Mouse (Mus musculus): ENCODE measurements around the gene Sfswap. TPM values are rescaled to one million over a fixed set of nuclear protein-coding genes. Genes with fewer than 3 reads are reported as not detected.

The Sfswap gene
- total RNA-seq, 2 experiments from 2014 or later, result 129 to 147 TPM

DNA sequence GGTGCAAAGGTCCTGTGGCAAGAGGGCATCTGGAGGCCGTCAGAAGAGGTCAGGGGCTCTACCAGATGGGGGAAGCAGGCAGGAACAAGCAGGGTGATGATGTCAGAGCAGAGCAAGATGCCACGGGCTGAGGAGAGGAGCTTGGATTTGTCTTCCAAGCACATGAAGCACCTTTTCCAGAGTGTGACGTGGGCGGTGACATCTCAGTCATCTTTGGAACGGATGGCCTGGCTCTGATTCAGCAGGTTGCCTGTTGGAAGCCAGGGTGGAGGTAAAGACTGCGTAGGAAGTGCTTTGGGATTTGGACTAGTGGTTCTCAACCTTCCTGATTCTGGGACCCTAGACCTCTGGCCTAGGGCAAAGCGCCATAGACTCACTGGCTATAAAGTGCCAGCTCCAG is 80.0 kb downstream of the Sfswap start:
- H3K4me3 ChIP-seq, result no peak overlapping the region
- H3K27ac ChIP-seq, result peak overlapping the region; percentile 86
- DNase-seq (ENCODE audit: low spot score in 2 of 2), result no peak
- no peak for TF ChIP-seq CTCF (conservative IDR thresholded peaks at IDR 0.05)

- TF ChIP-seq CTCF (conservative IDR thresholded peaks at IDR 0.05), result no peak
- DNase-seq (ENCODE audit: low spot score in 2 of 2), result peak in 1 of 2 experiments; percentile 32
- H3K4me3 ChIP-seq, result peak overlapping the region; percentile 90
- peak overlapping the region; percentile 97 for H3K27ac ChIP-seq
Measured at GRCm38 (mm10) chr5:129583331-129583730, 82.3 kb downstream of the Sfswap start.

DNA sequence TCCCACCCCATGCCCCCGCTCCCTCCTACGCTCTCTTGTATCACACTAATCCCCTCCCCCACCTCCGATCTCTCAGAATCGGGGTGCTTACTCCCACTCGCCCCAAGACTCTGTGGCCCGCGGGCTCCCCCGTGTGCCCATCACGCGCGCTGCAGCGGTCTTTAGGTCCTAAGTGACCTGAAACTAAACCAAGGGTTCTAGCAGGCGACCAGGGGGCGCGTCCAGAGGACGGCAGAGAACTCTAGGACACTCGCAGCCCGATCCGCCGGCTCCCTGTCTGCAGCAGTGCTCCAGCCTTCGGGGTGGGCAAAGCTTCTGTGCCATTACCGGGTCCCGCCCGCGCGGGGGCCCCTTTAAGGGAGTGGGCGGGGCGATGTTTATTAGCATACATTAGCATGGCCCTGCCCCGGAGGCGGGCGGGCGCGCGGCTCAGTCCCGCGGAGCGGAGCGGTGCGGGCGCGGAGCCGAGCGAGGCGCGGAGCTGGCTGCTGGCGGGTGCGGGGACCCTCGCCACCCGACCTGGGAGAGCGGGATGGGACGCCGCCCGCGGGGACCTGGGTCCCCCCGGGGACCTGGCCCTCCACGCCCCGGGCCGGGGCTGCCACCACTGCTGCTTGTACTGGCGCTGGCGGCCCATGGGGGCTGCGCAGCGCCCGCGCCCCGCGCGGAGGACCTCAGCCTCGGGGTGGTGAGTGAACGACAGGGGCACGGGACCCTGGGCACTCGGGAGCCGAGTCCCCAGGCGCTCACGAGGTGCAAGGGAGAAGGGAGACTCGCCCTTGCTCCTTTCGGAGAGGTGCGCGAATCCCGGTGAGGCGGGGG is 83.0 kb downstream of the Sfswap start, which contains the start of gene Mmp17:
TSS of gene Mmp17 (plus strand) at position 409 of the 822 bp plus-strand sequence.
- peak within 1 kb of the TSS; percentile 90 for H3K4me3 ChIP-seq
- peak; percentile 85 for TF ChIP-seq CTCF (conservative IDR thresholded peaks at IDR 0.05)
- DNase-seq (ENCODE audit: low spot score in 2 of 2), result peak; percentile 89 to 95

GRCm38 (mm10) chr5:129584583-129585541 is 83.8 kb downstream of the Sfswap start:
- H3K27ac ChIP-seq, result peak overlapping the region; percentile 97
- TF ChIP-seq CTCF (conservative IDR thresholded peaks at IDR 0.05), result peak; percentile 40
- no peak for DNase-seq (ENCODE audit: low spot score in 2 of 2)
- H3K4me3 ChIP-seq, result peak overlapping the region; percentile 90

More for the DNA sequence above, 83.0 kb downstream of the Sfswap start, which contains the start of gene Mmp17:
- peak within 1 kb of the TSS; percentile 97 for H3K27ac ChIP-seq

DNA sequence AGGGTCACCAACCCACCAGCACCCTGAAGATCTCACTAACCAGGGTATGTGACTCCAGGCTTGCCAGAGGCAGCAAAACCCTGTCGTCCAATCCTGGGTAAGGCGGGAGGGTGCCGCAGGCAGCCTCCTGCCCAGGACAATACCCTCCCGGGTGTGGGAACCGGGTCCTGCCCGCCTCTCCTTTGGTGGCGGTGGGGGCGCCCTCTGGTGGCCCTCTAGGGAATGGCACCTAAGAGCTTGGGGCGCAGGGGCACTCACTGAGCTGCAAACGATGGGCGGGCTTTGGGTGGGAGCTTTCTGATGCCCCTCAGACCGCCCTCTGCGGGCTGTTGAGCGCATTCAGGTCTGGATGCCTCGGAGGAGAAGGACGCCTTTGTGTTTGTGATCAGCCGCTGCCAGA is 85.0 kb downstream of the Sfswap start:
- peak overlapping the region; percentile 97 for H3K27ac ChIP-seq
- peak; percentile 94 for TF ChIP-seq CTCF (conservative IDR thresholded peaks at IDR 0.05)

GRCm38 (mm10) chr5:129586471-129586870 is 85.5 kb downstream of the Sfswap start:
- no peak for TF ChIP-seq CTCF (conservative IDR thresholded peaks at IDR 0.05)
- no peak for DNase-seq (ENCODE audit: low spot score in 2 of 2)
- H3K4me3 ChIP-seq, result peak overlapping the region; percentile 90
- peak overlapping the region; percentile 97 for H3K27ac ChIP-seq

More for the DNA sequence above, 85.0 kb downstream of the Sfswap start:
- peak overlapping the region; percentile 90 for H3K4me3 ChIP-seq
- peak; percentile 83 to 93 for DNase-seq (ENCODE audit: low spot score in 2 of 2)

- Histone ChIP-seq H3K27ac (peak overlapping the region; percentile 55), H3K4me3 (peak overlapping the region; percentile 27)
- DNase-seq (ENCODE audit: low spot score in 2 of 2), result peak; percentile 33 to 41
- TF ChIP-seq CTCF (conservative IDR thresholded peaks at IDR 0.05), result no peak
Measured at GRCm38 (mm10) chr5:129590915-129591314, 89.9 kb downstream of the Sfswap start.

- Histone ChIP-seq H3K4me3 (peak overlapping the region; percentile 31; the same call in 1 of the 2 replicates), H3K27ac (peak overlapping the region; percentile 79)
- peak; percentile 94 for TF ChIP-seq CTCF (conservative IDR thresholded peaks at IDR 0.05)
- peak; percentile 84 to 91 for DNase-seq (ENCODE audit: low spot score in 2 of 2)
Measured at GRCm38 (mm10) chr5:129594116-129595114, 93.4 kb downstream of the Sfswap start.

GRCm38 (mm10) chr5:129602071-129602487 is 101.1 kb downstream of the Sfswap start:
- TF ChIP-seq CTCF (conservative IDR thresholded peaks at IDR 0.05), result peak; percentile 78
- Histone ChIP-seq H3K27ac (no peak overlapping the region), H3K4me3 (no peak overlapping the region)
- DNase-seq (ENCODE audit: low spot score in 2 of 2), result no peak

- no peak overlapping the region for H3K4me3 ChIP-seq
- no peak for DNase-seq (ENCODE audit: low spot score in 2 of 2)
- no peak for TF ChIP-seq CTCF (conservative IDR thresholded peaks at IDR 0.05)
Measured at GRCm38 (mm10) chr5:129607476-129607875, 106.5 kb downstream of the Sfswap start.

DNA sequence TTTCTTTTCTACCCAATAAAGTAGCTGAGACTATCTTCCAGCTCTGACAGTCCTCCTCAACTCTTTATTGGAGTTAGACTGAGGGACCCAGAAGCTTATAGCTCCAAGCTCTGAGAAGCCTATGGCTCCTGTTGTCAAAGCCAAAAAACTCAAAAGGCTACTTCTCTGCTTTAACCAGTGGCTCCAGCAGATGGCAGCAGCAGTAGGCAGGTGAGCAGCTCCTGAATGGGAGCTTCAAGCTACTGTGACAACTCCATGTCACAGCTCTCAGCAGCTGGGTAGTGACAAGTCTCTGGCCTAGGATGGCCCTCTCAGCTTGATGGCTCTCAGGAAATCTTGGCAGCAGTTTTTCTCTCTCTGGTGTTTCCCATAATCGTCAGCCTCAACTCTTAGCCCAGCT is 110.0 kb downstream of the Sfswap start:
- no peak overlapping the region for H3K4me3 ChIP-seq
- peak; percentile 67 to 75 for DNase-seq (ENCODE audit: low spot score in 2 of 2)
- TF ChIP-seq CTCF (conservative IDR thresholded peaks at IDR 0.05), result peak; percentile 88

More at GRCm38 (mm10) chr5:129607476-129607875, 106.5 kb downstream of the Sfswap start:
- H3K27ac ChIP-seq, result no peak overlapping the region

More for the DNA sequence above, 110.0 kb downstream of the Sfswap start:
- no peak overlapping the region for H3K27ac ChIP-seq

Measured in layer of hippocampus, adult 2 months (tissue).